Mouse (Mus musculus): Measurements from ENCODE around the gene Tmem95.

- TF ChIP-seq MAX (IDR thresholded peaks at IDR 0.05) (no peak), CTCF (IDR thresholded peaks at IDR 0.05; ENCODE audit: control insufficient read depth, insufficient read depth, insufficient read length) (no peak), CEBPB (IDR thresholded peaks at IDR 0.05; ENCODE audit: low read depth) (no peak), MYOD1 (IDR thresholded peaks at IDR 0.05; ENCODE audit: control insufficient read depth, insufficient read length, low read depth) (no peak)
Measured at GRCm38 (mm10) chr11:69854680-69855079, 23.1 kb downstream of the Tmem95 start.
